Mouse (Mus musculus) brain, embryonic 14.5 days (tissue): ENCODE results near the gene Oas1d.

Source experiments
- CTCF ChIP-seq: fragments of 200-500 bp; IDR thresholded peaks from 2 replicates; pipeline ENCODE4 v1.5.1; 2012; ENCODE audit warnings: inconsistent platforms, mild to moderate bottlenecking, moderate library complexity, borderline replicate concordance; ENCODE audit not compliant: insufficient read depth, insufficient read length; ENCODE audit errors: extremely low read depth
- POLR2A ChIP-seq: fragments of 200-500 bp; IDR thresholded peaks from 2 replicates; pipeline ENCODE4 v1.6.1; 2012; ENCODE audit warnings: mild to moderate bottlenecking, inconsistent platforms, borderline replicate concordance; ENCODE audit not compliant: poor library complexity, insufficient read depth, insufficient read length, severe bottlenecking; ENCODE audit errors: extremely low read depth

DNA sequence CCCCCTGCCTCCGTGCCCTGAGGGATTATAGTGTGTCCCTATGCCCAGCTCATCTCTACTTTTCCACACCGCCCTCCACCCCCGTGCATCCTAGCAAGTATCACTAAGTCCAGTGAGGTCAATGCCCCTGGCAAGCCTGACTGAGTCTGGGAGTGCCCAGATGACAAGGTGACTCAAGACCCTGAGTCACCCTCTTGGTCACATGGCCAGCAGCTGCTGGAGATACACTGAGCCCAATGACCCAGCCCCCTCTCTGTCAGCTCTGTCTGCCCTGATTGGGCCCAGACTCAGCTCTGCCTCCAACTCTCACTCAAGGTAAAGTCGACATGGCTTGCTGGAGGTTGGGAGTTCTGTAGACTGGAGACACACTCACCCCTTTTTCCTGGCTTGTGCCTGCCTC is 23.5 kb downstream of the Oas1d start:
- no peak for TF ChIP-seq CTCF
- TF ChIP-seq POLR2A = no peak
